Mouse (Mus musculus) adrenal gland, postnatal 36 days (tissue): Measurements from ENCODE around the gene Crabp2. TPM values are rescaled to one million over a fixed set of nuclear protein-coding genes. Genes with fewer than 3 reads are reported as not detected.

ENCODE experiments used
- DNase-seq, 2 experiments: peaks; one replicate each; pipeline ENCODE4 v3.0.0; 2021; ENCODE audit warnings: mixed read lengths in 1 of 2
- total RNA-seq, 2 experiments: library from RNA; stranded (reverse); gene quantifications; 2 replicates each; pipeline ENCODE4 v1.2.3; 2021

Crabp2 gene
- total RNA-seq, 2 experiments from 2014 or later = 0.33 TPM; not detected in 1

GRCm38 (mm10) chr3:87984094-87984493, 35.6 kb downstream of the Crabp2 start:
- no peak for DNase-seq

- DNase-seq = peak in 1 of 2 experiments; percentile 43
These were observed 37.2 kb downstream of the Crabp2 start for GRCm38 (mm10) chr3:87985505-87986320.

GRCm38 (mm10) chr3:87986868-87987267, 38.4 kb downstream of the Crabp2 start:
- DNase-seq = peak; percentile 95 to 98

- DNase-seq = peak in 1 of 2 experiments; percentile 61
These were observed 39.2 kb downstream of the Crabp2 start for GRCm38 (mm10) chr3:87987633-87988032.

- no peak for DNase-seq
These were observed 39.6 kb downstream of the Crabp2 start for GRCm38 (mm10) chr3:87988068-87988467.

GRCm38 (mm10) chr3:87989935-87990334, 41.5 kb downstream of the Crabp2 start:
- DNase-seq = no peak

GRCm38 (mm10) chr3:87993436-87993835, 45.0 kb downstream of the Crabp2 start:
- peak; percentile 60 to 64 for DNase-seq

- DNase-seq = no peak
These were observed 46.9 kb downstream of the Crabp2 start for GRCm38 (mm10) chr3:87995331-87995730.

GRCm38 (mm10) chr3:87996401-87996800, 47.9 kb downstream of the Crabp2 start:
- no peak for DNase-seq

GRCm38 (mm10) chr3:87996971-87997614, 48.6 kb downstream of the Crabp2 start:
- peak; percentile 63 to 79 for DNase-seq

GRCm38 (mm10) chr3:87998747-87999146, 50.3 kb downstream of the Crabp2 start:
- DNase-seq = no peak

- peak in 1 of 2 experiments; percentile 31 for DNase-seq
These were observed 50.9 kb downstream of the Crabp2 start for GRCm38 (mm10) chr3:87999243-87999895.

- DNase-seq = peak; percentile 68 to 74
These were observed 51.7 kb downstream of the Crabp2 start, which contains the start of gene Bcan for GRCm38 (mm10) chr3:88000181-88000580. TSS of gene Bcan (minus strand) at chr3:88000230.

- peak; percentile 74 to 79 for DNase-seq
These were observed 52.5 kb downstream of the Crabp2 start for GRCm38 (mm10) chr3:88000816-88001595.

- DNase-seq = peak; percentile 64 to 74
These were observed 54.0 kb downstream of the Crabp2 start for GRCm38 (mm10) chr3:88002291-88002976.

Other genes with a start within 250 kb of the Crabp2 start
- under 1 TPM; 0.66 to 0.72 TPM for gene Lrrc71, start 200.0 kb upstream of the Crabp2 start, total RNA-seq
- 1 to 10 TPM; 3.8 to 6.8 TPM for gene Ntrk1, start 153.5 kb upstream of the Crabp2 start, total RNA-seq
- under 1 TPM; 0.56 to 0.86 TPM for gene Insrr, start 151.7 kb upstream of the Crabp2 start, total RNA-seq
- 10 to 100 TPM; 20.3 to 30.7 TPM for gene Pear1, start 124.4 kb upstream of the Crabp2 start, total RNA-seq
- under 1 TPM in 1 of 2 experiments, not detected in 1; 0.36 TPM for gene Sh2d2a, start 101.9 kb upstream of the Crabp2 start, total RNA-seq
- 10 to 100 TPM; 49.2 to 57.4 TPM for gene Prcc, start 63.1 kb upstream of the Crabp2 start, total RNA-seq
- 100 to 1,000 TPM; 187 TPM for gene Hdgf, start 42.3 kb upstream of the Crabp2 start, total RNA-seq
- 100 to 1,000 TPM; 116 to 130 TPM for gene Mrpl24, start 29.2 kb upstream of the Crabp2 start, total RNA-seq
- gene Isg20l2, start 18.4 kb upstream of the Crabp2 start, total RNA-seq = 10 to 100 TPM; 20.7 to 22.0 TPM
- 10 to 100 TPM; 14.3 to 16.1 TPM for gene Rrnad1, start 17.9 kb upstream of the Crabp2 start, total RNA-seq
- 10 to 100 TPM in 1 of 2 experiments, 1 to 10 TPM in 1; 8.8 to 13.3 TPM for gene Nes, start 22.4 kb downstream of the Crabp2 start, total RNA-seq
- 10 to 100 TPM; 45.9 to 47.8 TPM for gene Bcan, start 51.6 kb downstream of the Crabp2 start, total RNA-seq
- gene Hapln2, start 78.9 kb downstream of the Crabp2 start, total RNA-seq = not detected
- 10 to 100 TPM; 12.9 to 20.4 TPM for gene Gpatch4, start 94.4 kb downstream of the Crabp2 start, total RNA-seq
- 100 to 1,000 TPM; 127 to 140 TPM for gene Naxe, start 109.8 kb downstream of the Crabp2 start, total RNA-seq
- gene Ttc24, start 129.6 kb downstream of the Crabp2 start, total RNA-seq = not detected
- 1 to 10 TPM; 2.1 to 2.2 TPM for gene Iqgap3, start 133.3 kb downstream of the Crabp2 start, total RNA-seq
- gene Mef2d, start 193.7 kb downstream of the Crabp2 start, total RNA-seq = 10 to 100 TPM; 85.1 to 99.4 TPM